Mouse (Mus musculus) embryonic fibroblast, embryonic 13.5 days (primary cell): Measurements from ENCODE around the gene Nprl2.

Source experiments
- CTCF ChIP-seq: IDR thresholded peaks from 2 replicates; pipeline ENCODE4 v1.5.1; 2011; ENCODE audit warnings: mild to moderate bottlenecking, control low read depth, low read length, moderate library complexity, borderline replicate concordance; ENCODE audit not compliant: insufficient read depth
- POLR2A ChIP-seq: IDR thresholded peaks from 2 replicates; pipeline ENCODE4 v1.6.1; 2011; ENCODE audit warnings: low read depth, mild to moderate bottlenecking, control low read depth, low read length, moderate library complexity

GRCm38 (mm10) chr9:107566041-107566709 is 24.1 kb downstream of the Nprl2 start:
- TF ChIP-seq POLR2A (no peak), CTCF (peak; percentile 83; the same call in 1 of the 2 replicates)
